Mouse (Mus musculus): ENCODE results near the gene Mef2d.

Mef2d gene

DNA sequence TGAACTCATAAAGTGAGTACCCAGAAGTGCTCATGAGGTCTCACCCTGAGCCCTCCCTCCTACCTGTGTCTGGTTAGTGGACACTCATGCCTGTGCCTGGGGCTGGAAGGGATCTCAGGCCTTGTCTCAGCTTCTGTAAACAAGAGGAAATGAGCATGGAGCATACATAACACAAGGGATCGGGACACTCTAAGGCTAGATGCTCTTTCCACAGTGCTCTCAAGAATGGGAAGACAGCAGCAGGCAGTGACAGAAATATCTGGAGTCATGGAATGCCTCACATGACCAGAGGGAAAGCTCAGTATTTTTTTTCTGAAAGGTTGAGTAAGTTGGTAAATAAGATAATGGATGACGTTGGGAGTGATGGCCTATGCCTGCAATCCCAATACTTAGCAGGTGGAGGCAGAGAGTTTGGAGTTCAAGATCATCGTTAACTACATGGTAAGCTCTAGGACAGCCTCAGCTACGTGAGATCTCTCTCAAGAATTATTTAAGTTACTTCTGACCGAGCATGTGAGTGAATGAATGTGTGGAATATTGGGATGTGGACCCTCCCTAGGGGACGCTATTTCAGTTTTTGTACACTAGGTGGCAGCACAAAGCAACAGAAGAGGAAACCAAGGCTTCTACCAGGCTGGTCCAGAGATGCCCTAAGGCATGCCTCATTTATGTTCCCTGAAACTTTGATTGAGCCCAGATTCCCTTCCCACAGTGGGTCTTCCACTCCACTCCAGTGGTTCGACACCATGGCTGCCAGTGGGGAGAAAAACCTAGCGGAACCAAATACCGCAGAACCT is 49.8 kb downstream of the Mef2d start:
- peak; percentile 57 for DNase-seq

DNA sequence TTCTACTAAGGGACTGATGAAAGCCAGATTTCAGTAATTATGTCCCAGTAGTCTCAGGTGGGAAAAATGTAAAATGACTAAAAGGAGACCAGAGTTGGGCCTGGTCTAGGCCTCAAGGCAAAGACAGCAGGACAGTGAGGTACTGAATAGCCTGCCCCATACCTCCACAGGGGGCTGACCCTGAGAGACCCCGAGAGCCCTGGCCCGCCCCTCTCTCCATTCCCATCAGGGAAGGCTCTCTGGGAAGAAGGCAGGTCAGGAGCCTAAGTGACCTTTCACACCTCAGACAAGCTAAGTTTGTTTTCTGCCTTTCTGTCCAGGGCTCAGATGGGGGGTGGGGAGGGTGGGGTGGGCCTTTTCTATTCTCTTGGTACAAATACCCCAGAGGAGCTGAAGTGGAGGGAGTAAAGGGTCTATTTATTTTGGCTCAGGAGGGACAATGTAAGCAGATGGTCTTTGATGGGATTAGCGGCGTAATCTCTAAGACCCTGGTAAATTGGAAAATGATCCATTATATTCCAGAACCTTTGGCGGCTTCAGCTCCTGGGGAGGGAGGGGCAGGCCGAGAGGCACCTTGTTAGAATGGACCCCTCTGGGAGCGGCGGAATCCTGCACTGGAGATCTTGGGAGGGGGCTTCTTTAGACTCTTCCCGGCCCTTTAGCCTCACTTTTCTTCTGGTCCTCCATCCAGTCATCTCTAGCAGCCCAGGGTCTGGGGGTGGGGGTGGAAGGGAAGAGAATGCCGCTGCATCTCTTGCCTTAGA is 55.8 kb downstream of the Mef2d start:
- no peak for DNase-seq

DNA sequence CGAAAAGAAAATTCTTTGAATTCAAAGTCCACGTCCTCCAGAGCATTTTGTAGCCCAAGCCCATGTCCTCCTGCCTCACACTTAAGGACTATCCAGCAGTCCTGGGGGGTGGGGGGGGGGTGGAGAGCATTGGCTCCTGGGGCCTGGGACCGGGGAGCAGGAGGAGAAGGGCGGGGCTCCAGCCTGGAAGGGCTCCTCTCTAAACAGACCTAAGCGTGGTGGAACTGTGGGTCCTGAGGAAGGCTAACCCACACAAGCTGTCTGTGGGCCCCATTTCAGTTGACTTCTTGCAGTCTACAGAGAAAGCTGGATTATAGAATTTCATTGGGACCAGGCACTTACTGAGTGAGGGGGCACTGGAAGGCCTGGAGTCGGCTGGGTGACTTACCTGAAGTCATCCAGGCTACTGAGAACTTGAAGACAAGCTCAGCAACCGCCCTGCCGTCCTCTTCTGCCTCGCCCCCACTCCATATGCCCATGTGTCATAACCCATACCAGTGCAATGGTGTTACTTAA is 56.4 kb downstream of the Mef2d start:
- no peak for DNase-seq

GRCm38 (mm10) chr3:88199541-88200110 is 57.5 kb downstream of the Mef2d start:
- DNase-seq: no peak

DNA sequence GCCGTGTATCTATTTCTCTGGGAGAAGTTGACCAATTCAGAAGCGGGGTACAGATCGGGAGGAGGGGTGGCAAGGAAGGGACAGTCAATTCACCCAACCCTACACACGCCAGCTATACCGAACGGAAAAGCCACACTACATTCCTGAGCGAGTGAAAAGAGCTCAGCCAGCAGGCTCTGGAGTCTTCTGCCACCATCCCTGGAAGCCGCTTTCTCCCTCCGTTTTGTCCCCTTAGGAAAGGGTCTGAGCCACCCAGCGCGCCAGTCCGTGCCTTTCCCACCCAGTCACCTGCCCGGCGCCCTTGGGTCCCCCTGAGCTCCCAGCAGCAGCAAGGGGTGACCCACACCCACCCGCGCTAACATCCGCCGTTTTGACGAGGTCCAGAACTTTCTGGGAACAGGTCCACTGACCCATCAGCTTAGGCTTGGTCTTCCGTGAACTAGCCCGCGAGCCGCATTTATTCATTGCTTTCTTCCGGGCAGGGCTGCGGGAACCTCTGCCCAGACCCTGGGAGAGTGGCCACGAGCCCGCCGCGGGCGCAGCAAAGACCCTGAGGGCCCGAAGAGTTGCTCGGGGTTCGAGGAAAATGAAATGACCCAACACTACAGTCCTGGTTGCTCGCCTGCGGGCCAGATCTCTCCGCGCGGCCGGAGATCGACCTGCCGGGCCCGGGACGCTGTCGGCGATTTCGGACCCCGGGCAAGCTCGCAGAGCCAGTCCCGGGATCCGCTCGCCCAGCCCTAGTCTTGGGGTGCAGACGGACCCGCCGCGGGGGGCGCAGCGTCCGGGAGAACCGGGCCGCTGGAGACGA is 58.2 kb downstream of the Mef2d start:
- DNase-seq: no peak

DNA sequence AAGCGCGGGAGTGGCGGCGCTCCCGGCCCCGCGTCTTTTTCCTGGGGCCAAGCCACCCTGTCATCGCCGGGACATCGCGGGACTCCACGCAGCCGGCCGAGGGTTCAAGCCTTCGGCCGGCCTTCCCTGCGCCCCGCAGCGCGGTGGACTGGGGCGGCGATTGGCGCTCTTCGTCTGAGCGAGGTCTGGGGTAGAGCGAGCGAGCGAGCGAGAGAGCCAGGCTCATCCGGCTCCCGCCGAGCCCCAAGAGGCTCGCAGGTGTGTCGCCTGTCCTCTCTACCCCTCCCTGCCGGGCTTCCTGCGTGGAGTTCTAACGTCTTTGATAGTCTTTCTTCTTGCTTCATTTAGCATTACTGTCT is 58.8 kb downstream of the Mef2d start:
- DNase-seq: no peak

DNA sequence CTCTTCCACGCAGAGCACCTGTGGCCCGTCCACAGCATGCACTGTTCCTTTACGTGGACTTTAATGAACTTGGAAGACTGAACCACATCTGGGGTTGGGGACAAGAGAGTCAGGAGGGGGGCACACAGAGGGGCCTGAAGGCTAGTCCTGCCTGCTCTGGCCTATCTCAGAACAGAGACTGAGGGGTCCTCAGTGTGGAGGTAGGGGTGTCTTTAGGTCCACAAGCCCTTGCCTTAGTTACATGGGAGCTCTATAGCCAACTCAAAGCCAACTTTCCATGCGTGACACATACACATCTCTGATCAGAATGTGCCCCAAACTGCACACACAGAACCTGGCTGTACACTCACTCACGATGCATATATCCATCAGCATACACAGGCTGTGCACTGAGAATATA is 59.5 kb downstream of the Mef2d start:
- no peak for DNase-seq

DNA sequence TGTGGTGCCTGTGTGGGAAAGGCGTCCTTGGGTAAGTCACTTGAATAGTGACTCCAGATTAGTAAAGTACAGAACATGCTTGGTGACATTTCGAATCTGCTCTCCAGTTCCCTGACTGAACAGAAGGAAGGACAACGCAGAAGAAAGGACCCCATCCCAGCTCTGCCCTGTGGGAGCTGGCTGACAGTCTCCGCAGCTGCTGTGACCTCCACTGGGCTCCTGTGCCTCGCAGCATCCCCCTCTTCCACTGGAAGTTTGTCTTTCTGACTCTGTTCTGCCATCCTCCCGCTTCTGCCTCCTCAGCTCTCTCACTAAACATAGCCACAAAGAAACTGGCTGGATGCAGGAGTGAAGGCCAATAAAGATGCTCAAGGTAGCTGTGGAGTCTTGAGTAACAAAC is 60.8 kb downstream of the Mef2d start:
- DNase-seq: no peak

DNA sequence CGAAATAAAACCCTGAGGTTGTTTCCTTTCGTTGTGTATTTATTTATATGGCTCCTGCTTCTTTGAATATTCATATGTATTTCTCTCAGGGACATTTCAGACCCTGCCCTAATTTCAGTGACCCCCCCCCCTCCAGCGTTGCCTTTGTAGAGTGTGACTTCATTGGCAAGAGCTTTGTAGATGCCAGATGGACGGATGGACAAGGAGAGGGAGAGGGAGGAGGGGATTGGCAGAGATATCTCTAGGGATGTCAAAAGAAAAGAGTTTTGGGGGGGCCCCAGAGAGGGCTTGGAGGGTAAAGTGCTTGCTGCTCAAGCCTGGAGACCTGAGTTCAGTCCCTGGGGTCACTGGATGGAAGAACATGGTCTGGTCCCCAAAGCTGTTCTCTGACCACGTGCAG is 61.3 kb downstream of the Mef2d start:
- DNase-seq: no peak

DNA sequence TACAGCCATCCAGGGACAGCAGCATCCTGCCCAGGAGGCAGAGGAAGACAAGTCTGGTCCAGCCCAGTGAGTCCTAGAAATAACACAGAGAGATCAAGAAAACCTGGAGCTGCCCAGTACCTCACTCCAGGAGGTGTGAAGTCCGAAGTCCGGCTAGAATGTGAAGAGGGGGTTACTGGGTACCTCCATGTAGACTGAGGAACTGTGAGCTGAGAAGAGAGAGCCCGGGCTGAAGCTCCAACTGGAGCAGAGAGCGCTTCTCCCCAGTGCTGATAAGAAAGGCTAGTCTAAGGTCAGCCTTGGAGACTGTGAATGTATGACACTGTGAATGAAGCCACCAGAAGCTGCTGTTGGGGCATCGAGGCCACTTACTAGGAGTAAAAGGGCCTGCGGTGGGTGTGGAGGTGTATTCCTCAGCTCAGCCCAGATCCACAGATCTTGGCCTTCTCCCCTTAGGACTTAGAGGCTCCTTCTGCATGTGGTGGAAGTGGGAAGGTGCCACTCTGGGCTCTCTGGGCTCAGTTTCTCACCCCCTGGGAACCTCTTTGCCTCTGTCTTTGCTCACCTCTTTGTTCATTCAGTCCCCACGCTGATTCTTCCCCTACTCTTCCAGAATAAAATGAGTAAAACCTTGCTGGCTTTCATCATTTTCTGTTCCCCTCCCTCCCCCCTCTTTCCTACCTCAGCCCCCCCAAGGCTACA is 62.0 kb downstream of the Mef2d start:
- no peak for DNase-seq

- DNase-seq: no peak
Observed at GRCm38 (mm10) chr3:88204751-88205150, 62.6 kb downstream of the Mef2d start.

- no peak for DNase-seq
Observed at GRCm38 (mm10) chr3:88205176-88205562, 63.0 kb downstream of the Mef2d start.

DNA sequence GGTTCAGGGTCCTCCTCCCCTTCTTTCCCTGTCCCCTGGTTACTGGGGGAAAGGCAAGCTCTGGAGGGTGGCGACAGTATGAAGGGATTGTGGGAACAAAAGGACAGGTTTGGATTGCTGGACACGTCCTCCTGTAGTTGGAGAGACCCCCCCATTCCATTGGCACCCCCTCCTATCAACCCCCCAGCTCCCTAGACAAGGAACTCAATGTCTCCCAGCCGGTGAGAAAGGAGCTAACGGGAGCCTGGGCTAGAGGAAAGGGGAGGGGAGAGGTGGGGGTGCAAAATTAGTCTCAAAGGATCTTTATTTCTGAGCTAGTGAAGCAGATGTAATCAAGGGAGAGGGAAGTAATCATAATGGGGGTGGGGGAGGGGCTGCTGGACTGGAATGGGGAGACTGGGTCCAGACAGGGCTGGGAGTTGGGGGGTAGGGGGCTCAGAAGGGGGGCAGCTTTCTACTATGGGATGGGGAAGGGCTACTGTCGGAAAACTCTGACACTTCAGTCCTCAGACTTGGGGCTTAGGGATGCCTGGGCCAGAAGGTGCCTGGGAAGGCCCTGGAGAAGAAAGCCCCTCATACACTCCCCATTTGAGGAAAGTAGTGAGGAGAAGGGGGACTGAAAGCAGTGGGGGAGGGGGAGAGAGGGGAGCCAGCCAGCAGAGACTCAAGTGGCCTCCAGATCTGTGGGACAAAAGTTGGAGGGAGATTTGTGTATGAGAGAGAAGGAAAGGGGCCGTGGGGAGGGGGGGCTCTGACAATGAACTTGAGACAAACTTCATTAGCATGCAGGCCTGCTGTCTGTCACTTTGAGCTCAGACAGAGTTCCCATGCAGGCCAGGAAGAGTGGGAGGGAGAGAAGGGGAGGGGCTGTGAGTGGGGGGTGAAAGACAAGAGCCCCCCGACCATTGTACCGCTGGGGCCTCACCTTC is 63.7 kb downstream of the Mef2d start:
- DNase-seq: no peak

DNA sequence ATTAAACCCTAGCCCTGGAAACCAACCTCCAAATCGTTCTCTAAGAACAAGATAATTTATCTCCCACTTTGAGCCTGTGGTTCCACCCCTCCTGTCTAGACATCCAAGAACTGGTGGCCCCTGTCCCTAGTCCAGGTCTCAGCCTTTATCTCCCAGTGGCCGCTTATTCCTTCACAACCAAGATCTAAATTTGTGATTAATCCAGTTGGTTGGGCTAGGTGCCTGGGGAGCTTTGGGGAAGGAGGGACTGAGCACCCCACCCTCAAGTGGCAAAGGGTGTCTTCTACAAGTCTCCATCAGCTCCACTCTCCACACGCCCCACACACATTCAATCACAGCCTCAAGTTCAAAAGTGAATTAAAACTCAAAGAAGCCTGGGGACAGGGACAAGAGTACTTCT is 64.3 kb downstream of the Mef2d start:
- no peak for DNase-seq

GRCm38 (mm10) chr3:88206901-88207371 is 64.8 kb downstream of the Mef2d start:
- DNase-seq: no peak

GRCm38 (mm10) chr3:88207451-88208100 is 65.4 kb downstream of the Mef2d start:
- no peak for DNase-seq

DNA sequence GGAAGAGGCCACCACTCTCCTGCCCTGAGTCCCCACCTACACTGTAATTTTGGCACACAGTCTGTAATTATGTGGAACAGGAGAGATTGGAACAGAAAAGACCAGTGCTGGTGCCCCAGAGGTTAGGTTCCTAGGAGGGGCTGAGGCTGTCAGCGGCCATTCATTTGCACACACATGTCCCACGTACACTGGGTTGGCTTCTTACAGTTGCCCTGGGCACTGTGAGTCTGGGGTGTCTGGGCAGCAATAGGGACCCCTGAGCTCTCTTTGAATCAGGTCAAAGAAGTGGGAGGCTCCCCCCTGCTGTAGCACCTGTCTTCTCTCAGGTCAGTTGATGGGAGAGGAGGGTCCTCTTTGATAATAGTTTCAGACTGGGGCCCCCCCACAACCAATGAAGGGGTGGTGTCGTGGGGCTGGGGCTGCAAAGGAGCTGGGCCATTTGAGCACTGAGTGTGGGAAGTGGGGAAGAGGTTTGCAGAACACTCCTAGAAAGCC is 66.1 kb downstream of the Mef2d start:
- DNase-seq: no peak

DNA sequence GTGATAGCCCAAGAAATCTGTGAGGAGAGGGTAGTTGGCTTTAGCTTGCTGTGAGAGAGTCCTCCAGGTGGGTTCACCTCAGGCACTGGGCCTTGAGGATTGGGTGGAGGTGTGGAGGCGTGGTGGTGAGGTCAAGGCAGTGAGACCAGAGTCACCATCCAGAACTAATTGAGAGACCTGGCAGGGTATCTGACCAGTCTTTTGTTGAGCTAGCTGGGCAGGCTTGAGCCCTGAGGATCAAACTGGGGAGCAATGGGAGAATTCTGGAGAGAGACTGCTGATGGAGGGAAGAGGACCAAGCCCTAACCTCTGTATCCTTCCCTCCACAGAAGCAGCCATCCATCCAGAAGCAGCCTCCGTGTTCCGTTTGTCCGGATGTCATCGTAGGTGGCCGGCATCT is 67.1 kb downstream of the Mef2d start:
- no peak for DNase-seq

- no peak for DNase-seq
Observed at GRCm38 (mm10) chr3:88210121-88210520, 67.9 kb downstream of the Mef2d start.

- no peak for DNase-seq
Observed at GRCm38 (mm10) chr3:88210918-88211317, 68.7 kb downstream of the Mef2d start.
